Mouse (Mus musculus): ENCODE results near the gene Asb10. TPM values are rescaled to one million over a fixed set of nuclear protein-coding genes. Genes with fewer than 3 reads are reported as not detected.
"Not testable (repeated sequence)": the region's sequence is repeated elsewhere in the genome, so short reads cannot be mapped to it uniquely, and the experiment has no call there.

Asb10 gene
- polyA plus RNA-seq, 1 experiment from 2014 or later: 0.25 TPM

- Histone ChIP-seq H3K9me3 (ENCODE audit: control insufficient read depth, low read length) (no peaks in the 10 kb centered on the region), H3K4me1 (ENCODE audit: control insufficient read depth, insufficient read depth, low read length) (peaks cover 10% of the 10 kb centered on the region), H3K27me3 (ENCODE audit: control insufficient read depth, insufficient read depth, low read length) (no peaks in the 10 kb centered on the region), H3K9ac (ENCODE audit: low read length) (peak overlapping the region; percentile 85), H3K4me2 (peak overlapping the region; percentile 74), H3K36me3 (ENCODE audit: control insufficient read depth, insufficient read depth, low read length) (peaks cover 21% of the 10 kb centered on the region), H3K27ac (ENCODE audit: low read depth, low read length) (peak overlapping the region; percentile 67), H3K4me3 (ENCODE audit: low read depth, low read length) (peak overlapping the region; percentile 84)
- WGBS: under 1% methylated on average over 32 of the region's 32 CpGs
- ATAC-seq (ENCODE audit: low FRiP score) (peak; percentile 45), DNase-seq (ENCODE audit: low spot score, missing footprints) (no peak)
Measured at GRCm38 (mm10) chr5:24576801-24577182, 36.0 kb upstream of the Asb10 start.

GRCm38 (mm10) chr5:24575948-24576347 is 35.2 kb upstream of the Asb10 start:
- 89% methylated on average over 1 of the region's 1 CpGs for WGBS
- H3K9me3 ChIP-seq (ENCODE audit: control insufficient read depth, low read length): no peaks in the 10 kb centered on the region

GRCm38 (mm10) chr5:24556709-24557108 is 15.9 kb upstream of the Asb10 start, which contains the start of gene 4931409K22Rik:
4931409K22Rik (minus strand) TSS chr5:24556809.
- Histone ChIP-seq H3K4me2 (no peak within 1 kb of the TSS), H3K27me3 (ENCODE audit: control insufficient read depth, insufficient read depth, low read length) (no peaks in the 10 kb centered on the region), H3K36me3 (ENCODE audit: control insufficient read depth, insufficient read depth, low read length) (no peaks in the 10 kb centered on the region), H3K4me3 (ENCODE audit: low read depth, low read length) (no peak within 1 kb of the TSS), H3K4me1 (ENCODE audit: control insufficient read depth, insufficient read depth, low read length) (no peaks in the 10 kb centered on the region), H3K27ac (ENCODE audit: low read depth, low read length) (no peak within 1 kb of the TSS), H3K9ac (ENCODE audit: low read length) (no peak within 1 kb of the TSS), H3K9me3 (ENCODE audit: control insufficient read depth, low read length) (no peaks in the 10 kb centered on the region)
- 77% methylated on average over 2 of the region's 2 CpGs for WGBS
- ATAC-seq (ENCODE audit: low FRiP score) (no peak), DNase-seq (ENCODE audit: low spot score, missing footprints) (no peak)

More at GRCm38 (mm10) chr5:24575948-24576347, 35.2 kb upstream of the Asb10 start:
- H3K36me3 ChIP-seq (ENCODE audit: control insufficient read depth, insufficient read depth, low read length): peaks cover 26% of the 10 kb centered on the region
- H3K4me1 ChIP-seq (ENCODE audit: control insufficient read depth, insufficient read depth, low read length): peaks cover 10% of the 10 kb centered on the region
- ATAC-seq (ENCODE audit: low FRiP score) (no peak), DNase-seq (ENCODE audit: low spot score, missing footprints) (peak; percentile 56)
- H3K27me3 ChIP-seq (ENCODE audit: control insufficient read depth, insufficient read depth, low read length): no peaks in the 10 kb centered on the region
- no peak overlapping the region for H3K27ac ChIP-seq (ENCODE audit: low read depth, low read length)
- H3K9ac ChIP-seq (ENCODE audit: low read length): no peak overlapping the region; the same call in 1 of the 2 replicates
- peak overlapping the region; percentile 84; the same call in 1 of the 2 replicates for H3K4me3 ChIP-seq (ENCODE audit: low read depth, low read length)
- H3K4me2 ChIP-seq: peak overlapping the region; percentile 74

- not testable (repeated sequence) for H3K4me2 ChIP-seq; H3K36me3 ChIP-seq (ENCODE audit: control insufficient read depth, insufficient read depth, low read length); H3K27ac ChIP-seq (ENCODE audit: low read depth, low read length); DNase-seq (ENCODE audit: low spot score, missing footprints); H3K9me3 ChIP-seq (ENCODE audit: control insufficient read depth, low read length); H3K4me1 ChIP-seq (ENCODE audit: control insufficient read depth, insufficient read depth, low read length); H3K4me3 ChIP-seq (ENCODE audit: low read depth, low read length); ATAC-seq (ENCODE audit: low FRiP score); H3K27me3 ChIP-seq (ENCODE audit: control insufficient read depth, insufficient read depth, low read length); H3K9ac ChIP-seq (ENCODE audit: low read length)
- 95% methylated on average over 7 of the region's 7 CpGs for WGBS
Measured at GRCm38 (mm10) chr5:24555335-24555734, 14.6 kb upstream of the Asb10 start.

GRCm38 (mm10) chr5:24553621-24554244 is 13.0 kb upstream of the Asb10 start:
- Histone ChIP-seq H3K27ac (ENCODE audit: low read depth, low read length) (no peak overlapping the region), H3K9me3 (ENCODE audit: control insufficient read depth, low read length) (no peaks in the 10 kb centered on the region), H3K4me3 (ENCODE audit: low read depth, low read length) (no peak overlapping the region), H3K4me1 (ENCODE audit: control insufficient read depth, insufficient read depth, low read length) (peaks cover 4% of the 10 kb centered on the region), H3K27me3 (ENCODE audit: control insufficient read depth, insufficient read depth, low read length) (no peaks in the 10 kb centered on the region), H3K36me3 (ENCODE audit: control insufficient read depth, insufficient read depth, low read length) (no peaks in the 10 kb centered on the region), H3K4me2 (no peak overlapping the region), H3K9ac (ENCODE audit: low read length) (no peak overlapping the region)
- DNase-seq (ENCODE audit: low spot score, missing footprints): no peak
- WGBS: 78% methylated on average over 5 of the region's 5 CpGs
- no peak for ATAC-seq (ENCODE audit: low FRiP score)

- H3K9me3 ChIP-seq (ENCODE audit: control insufficient read depth, low read length): no peaks in the 10 kb centered on the region
- H3K27me3 ChIP-seq (ENCODE audit: control insufficient read depth, insufficient read depth, low read length): no peaks in the 10 kb centered on the region
- WGBS: 53% methylated on average over 2 of the region's 2 CpGs
- DNase-seq (ENCODE audit: low spot score, missing footprints): no peak
- H3K27ac ChIP-seq (ENCODE audit: low read depth, low read length): no peak overlapping the region
- no peak overlapping the region; the same call in 1 of the 2 replicates for H3K9ac ChIP-seq (ENCODE audit: low read length)
- peaks cover 4% of the 10 kb centered on the region for H3K4me1 ChIP-seq (ENCODE audit: control insufficient read depth, insufficient read depth, low read length)
- no peaks in the 10 kb centered on the region for H3K36me3 ChIP-seq (ENCODE audit: control insufficient read depth, insufficient read depth, low read length)
- no peak overlapping the region for H3K4me3 ChIP-seq (ENCODE audit: low read depth, low read length)
- H3K4me2 ChIP-seq: no peak overlapping the region
- no peak for ATAC-seq (ENCODE audit: low FRiP score)
Measured at GRCm38 (mm10) chr5:24551317-24551688, 10.5 kb upstream of the Asb10 start.

- Histone ChIP-seq H3K4me2 (no peak overlapping the region), H3K27ac (ENCODE audit: low read depth, low read length) (no peak overlapping the region), H3K36me3 (ENCODE audit: control insufficient read depth, insufficient read depth, low read length) (no peaks in the 10 kb centered on the region), H3K27me3 (ENCODE audit: control insufficient read depth, insufficient read depth, low read length) (no peaks in the 10 kb centered on the region), H3K9ac (ENCODE audit: low read length) (no peak overlapping the region; the same call in 1 of the 2 replicates), H3K4me1 (ENCODE audit: control insufficient read depth, insufficient read depth, low read length) (peaks cover 4% of the 10 kb centered on the region), H3K9me3 (ENCODE audit: control insufficient read depth, low read length) (no peaks in the 10 kb centered on the region), H3K4me3 (ENCODE audit: low read depth, low read length) (no peak overlapping the region)
- DNase-seq (ENCODE audit: low spot score, missing footprints) (peak; percentile 86), ATAC-seq (ENCODE audit: low FRiP score) (0 out of 2 replicates have a peak, but pooled peaks have one; percentile 27)
- 42% methylated on average over 26 of the region's 26 CpGs for WGBS
Measured at GRCm38 (mm10) chr5:24550598-24551316, 10.0 kb upstream of the Asb10 start.

- WGBS: 80% methylated on average over 7 of the region's 7 CpGs
- Histone ChIP-seq H3K4me1 (ENCODE audit: control insufficient read depth, insufficient read depth, low read length) (no peaks in the 10 kb centered on the region), H3K4me2 (no peak overlapping the region), H3K9me3 (ENCODE audit: control insufficient read depth, low read length) (no peaks in the 10 kb centered on the region), H3K4me3 (ENCODE audit: low read depth, low read length) (no peak overlapping the region), H3K27me3 (ENCODE audit: control insufficient read depth, insufficient read depth, low read length) (no peaks in the 10 kb centered on the region), H3K9ac (ENCODE audit: low read length) (no peak overlapping the region), H3K36me3 (ENCODE audit: control insufficient read depth, insufficient read depth, low read length) (no peaks in the 10 kb centered on the region), H3K27ac (ENCODE audit: low read depth, low read length) (no peak overlapping the region)
- DNase-seq (ENCODE audit: low spot score, missing footprints) (no peak), ATAC-seq (ENCODE audit: low FRiP score) (no peak)
Measured at GRCm38 (mm10) chr5:24542643-24543042, 1.9 kb upstream of the Asb10 start.

- Histone ChIP-seq H3K27me3 (ENCODE audit: control insufficient read depth, insufficient read depth, low read length) (no peaks in the 10 kb centered on the region), H3K27ac (ENCODE audit: low read depth, low read length) (no peak overlapping the region), H3K9me3 (ENCODE audit: control insufficient read depth, low read length) (no peaks in the 10 kb centered on the region), H3K4me3 (ENCODE audit: low read depth, low read length) (no peak overlapping the region), H3K4me1 (ENCODE audit: control insufficient read depth, insufficient read depth, low read length) (no peaks in the 10 kb centered on the region), H3K9ac (ENCODE audit: low read length) (no peak overlapping the region), H3K36me3 (ENCODE audit: control insufficient read depth, insufficient read depth, low read length) (no peaks in the 10 kb centered on the region), H3K4me2 (no peak overlapping the region)
- no peak for DNase-seq (ENCODE audit: low spot score, missing footprints)
- WGBS: 44% methylated on average over 6 of the region's 6 CpGs
- no peak for ATAC-seq (ENCODE audit: low FRiP score)
Measured at GRCm38 (mm10) chr5:24541144-24541569, 379 bp upstream of the Asb10 start.
